11 mouse cellular contexts compared by ENCODE assay signal in genomic region chr5:44087034-44087433, GRCm38 (mm10). TPM values are rescaled to one million over a fixed set of nuclear protein-coding genes. Genes with fewer than 3 reads are reported as not detected.
A peak's percentile ranks its signal among the peaks of the same experiment; 100 is the strongest.
DNase-seq lines count a peak whose midpoint lies in the region; ATAC-seq and TF ChIP-seq lines count a peak whose summit lies in the region.
"Had no signal": no experiment of that assay in that cellular context is flagged by ENCODE, and none has a peak within 500 bp of the region (broad histone marks: within the 10 kb centered on the region; RNA-seq: fewer than 3 reads in every experiment).

No protein-coding gene starts in this region.

- no peaks in the 10 kb centered on the region for H3K9me3 ChIP-seq in kidney, embryonic 15.5 days (replicated peaks)
- no peaks in the 10 kb centered on the region; the same call in 1 of the 2 replicates for H3K9me3 ChIP-seq in embryonic facial prominence, embryonic 13.5 days
- no peaks in the 10 kb centered on the region for H3K9me3 ChIP-seq in heart, embryonic 16.5 days (replicated peaks; ENCODE audit: control insufficient read depth, low read length)
- H3K9me3 ChIP-seq in liver, embryonic 15.5 days (replicated peaks): no peaks in the 10 kb centered on the region

- H3K27ac ChIP-seq in kidney, embryonic 15.5 days: peak overlapping the region; percentile 68
- peak overlapping the region; percentile 39; the same call in 1 of the 2 replicates for H3K27ac ChIP-seq in embryonic facial prominence, embryonic 13.5 days
- peak overlapping the region; percentile 54 for H3K27ac ChIP-seq in heart, embryonic 16.5 days (ENCODE audit: low read length)
- no peak overlapping the region for H3K27ac ChIP-seq in liver, embryonic 15.5 days (replicated peaks)
- no peak overlapping the region for H3K27ac ChIP-seq in thymus, adult 2 months (ENCODE audit: control insufficient read depth, insufficient read depth, low read length)

- no peak overlapping the region for H3K9ac ChIP-seq in kidney, embryonic 15.5 days
- peak overlapping the region; percentile 54; the same call in 1 of the 2 replicates for H3K9ac ChIP-seq in embryonic facial prominence, embryonic 13.5 days
- no peak overlapping the region for H3K9ac ChIP-seq in heart, embryonic 16.5 days (ENCODE audit: low read length)
- H3K9ac ChIP-seq in liver, embryonic 15.5 days: no peak overlapping the region

- no peak for TF ChIP-seq CTCF in thymus, adult 2 months (IDR thresholded peaks at IDR 0.05; ENCODE audit: borderline replicate concordance, control insufficient read depth, extremely low read depth, insufficient read depth, low read length, poor library complexity)

- peaks cover 11% of the 10 kb centered on the region for H3K4me1 ChIP-seq in kidney, embryonic 15.5 days
- H3K4me1 ChIP-seq in embryonic facial prominence, embryonic 13.5 days: peaks cover 11% of the 10 kb centered on the region
- no peaks in the 10 kb centered on the region for H3K4me1 ChIP-seq in heart, embryonic 16.5 days (ENCODE audit: control insufficient read depth, insufficient read depth, low read length)
- H3K4me1 ChIP-seq in liver, embryonic 15.5 days (replicated peaks): no peaks in the 10 kb centered on the region
- no peaks in the 10 kb centered on the region for H3K4me1 ChIP-seq in thymus, adult 2 months (replicated peaks; ENCODE audit: control insufficient read depth, insufficient read depth, low read length)

- no peak for TF ChIP-seq POLR2A in thymus, adult 2 months (IDR thresholded peaks at IDR 0.05; ENCODE audit: control insufficient read depth, extremely low read depth, insufficient read depth, low read length, poor library complexity)

- ATAC-seq in kidney, embryonic 15.5 days (replicated peaks; ENCODE audit: low FRiP score): peak; percentile 64
- no peak for ATAC-seq in embryonic facial prominence, embryonic 13.5 days (ENCODE audit: insufficient number of reproducible peaks, insufficient read depth, low FRiP score, low TSS enrichment, low read depth)
- ATAC-seq in heart, embryonic 16.5 days (replicated peaks; ENCODE audit: extremely low read depth, insufficient read depth, low FRiP score): peak; percentile 82
- 0 out of 2 replicates have a peak, but pooled peaks have one; percentile 28 for ATAC-seq in liver, embryonic 15.5 days (ENCODE audit: insufficient read depth)

- no peak overlapping the region for H3K4me2 ChIP-seq in kidney, embryonic 15.5 days
- H3K4me2 ChIP-seq in embryonic facial prominence, embryonic 13.5 days: no peak overlapping the region
- H3K4me2 ChIP-seq in heart, embryonic 16.5 days (ENCODE audit: low read depth, low read length): no peak overlapping the region
- H3K4me2 ChIP-seq in liver, embryonic 15.5 days: no peak overlapping the region

- H3K36me3 ChIP-seq in kidney, embryonic 15.5 days: peaks cover 23% of the 10 kb centered on the region
- peaks cover 13% of the 10 kb centered on the region for H3K36me3 ChIP-seq in embryonic facial prominence, embryonic 13.5 days
- H3K36me3 ChIP-seq in heart, embryonic 16.5 days (ENCODE audit: control insufficient read depth, insufficient read depth): no peaks in the 10 kb centered on the region
- H3K36me3 ChIP-seq in liver, embryonic 15.5 days (replicated peaks): no peaks in the 10 kb centered on the region
- no peaks in the 10 kb centered on the region for H3K36me3 ChIP-seq in thymus, adult 2 months (ENCODE audit: control insufficient read depth, insufficient read depth, low read length)

- H3K27me3 ChIP-seq in kidney, embryonic 15.5 days: no peaks in the 10 kb centered on the region
- H3K27me3 ChIP-seq in embryonic facial prominence, embryonic 13.5 days: no peaks in the 10 kb centered on the region
- no peaks in the 10 kb centered on the region for H3K27me3 ChIP-seq in heart, embryonic 16.5 days (ENCODE audit: control insufficient read depth, insufficient read depth, low read length)
- no peaks in the 10 kb centered on the region for H3K27me3 ChIP-seq in liver, embryonic 15.5 days
- H3K27me3 ChIP-seq in thymus, adult 2 months (ENCODE audit: control insufficient read depth, insufficient read depth, low read length): no peaks in the 10 kb centered on the region

- 30% methylated on average over 5 of the region's 5 CpGs for WGBS in kidney, embryonic 15.5 days
- 28% methylated on average over 5 of the region's 5 CpGs for whole genome bisulfite sequencing in embryonic facial prominence, embryonic 13.5 days
- WGBS in heart, embryonic 16.5 days: 28% methylated on average over 5 of the region's 5 CpGs
- WGBS in liver, embryonic 15.5 days (ENCODE audit: insufficient replicate concordance): 31% methylated on average over 5 of the region's 5 CpGs
- WGBS in thymus, adult 2 months: 77% methylated on average over 5 of the region's 5 CpGs

- DNase-seq in kidney, adult 11 months: no peak
- DNase-seq in adrenal gland, adult (ENCODE audit: inconsistent age in 2 of 2, low spot score in 1 of 2): no peak
- no peak for DNase-seq in layer of hippocampus, postnatal 14 days (ENCODE audit: low spot score in 2 of 2)
- no peak for DNase-seq in thymus, adult 2 months
- DNase-seq: cerebellum, adult 9-10 months; thymus, postnatal 4 days had no signal

- H3K4me3 ChIP-seq in kidney, embryonic 15.5 days (replicated peaks): no peak overlapping the region
- H3K4me3 ChIP-seq in embryonic facial prominence, embryonic 13.5 days: no peak overlapping the region
- H3K4me3 ChIP-seq in heart, embryonic 16.5 days (ENCODE audit: low read length): no peak overlapping the region
- H3K4me3 ChIP-seq in liver, embryonic 15.5 days (replicated peaks): no peak overlapping the region
- no peak overlapping the region for H3K4me3 ChIP-seq in thymus, adult 2 months (ENCODE audit: control insufficient read depth, insufficient read depth, low read length)

RNA-seq across cellular contexts. Expression of gene Prom1, which starts 14.8 kb away (rescaled TPM):
- polyA plus RNA-seq in kidney, embryonic 15.5 days (2015; fragmentation: Nextera tagmentation; extraction: Ambion mirVana): 78.1 and 79.1 TPM in 2 replicates
- 38.2 and 47.7 TPM in 2 replicates for polyA plus RNA-seq in embryonic facial prominence, embryonic 13.5 days (2015; fragmentation: Nextera tagmentation; extraction: Ambion mirVana)
- 8.0 and 8.1 TPM in 2 replicates for polyA plus RNA-seq in heart, embryonic 16.5 days (2015; fragmentation: Nextera tagmentation; extraction: Ambion mirVana)
- 15.7 and 17.6 TPM in 2 replicates for polyA plus RNA-seq in liver, embryonic 15.5 days (2015; fragmentation: Nextera tagmentation; extraction: Ambion mirVana)
- total RNA-seq in layer of hippocampus, postnatal 14 days (2021): 10 to 100 TPM; 23.7 to 25.0 TPM
- 0.66 and 1.0 TPM in 2 replicates for polyA plus RNA-seq in thymus, adult 2 months (2012; rRNA removed)
- total RNA-seq: monocyte, adult 5-6 weeks had no signal

Comparison
In these comparisons a context has a peak if more than half of its experiments do, and no peak if none do; other contexts are left out.
1. H3K27ac ChIP-seq: peak in kidney, embryonic 15.5 days (single experiment), embryonic facial prominence, embryonic 13.5 days (single experiment) and heart, embryonic 16.5 days (single experiment); none in liver, embryonic 15.5 days (single experiment) and thymus, adult 2 months (single experiment).